Mouse (Mus musculus) C2C12 (cell line): Measurements from ENCODE around the gene Il16. TPM values are rescaled to one million over a fixed set of nuclear protein-coding genes. Genes with fewer than 3 reads are reported as not detected.

Source experiments
- H3K27me3 ChIP-seq: one replicate; pipeline ENCODE4 v1.6.1; 2011; ENCODE audit not compliant: control insufficient read depth, insufficient read depth, insufficient read length
- H3K36me3 ChIP-seq: one replicate; pipeline ENCODE4 v1.6.1; 2011; ENCODE audit not compliant: control insufficient read depth, insufficient read depth
- H3K4me3 ChIP-seq: one replicate; pipeline ENCODE4 v1.5.1; 2011; ENCODE audit warnings: mild to moderate bottlenecking, control low read depth; ENCODE audit not compliant: poor library complexity, insufficient read depth, severe bottlenecking
- H3K79me2 ChIP-seq: one replicate; pipeline ENCODE4 v1.6.1; 2011; ENCODE audit not compliant: control insufficient read depth, insufficient read depth
- H3K79me3 ChIP-seq: one replicate; pipeline ENCODE4 v1.6.1; 2011; ENCODE audit warnings: low read depth, control low read depth
- H3ac ChIP-seq: one replicate; pipeline ENCODE3; 2011; ENCODE audit warnings: low read depth; ENCODE audit not compliant: control insufficient read depth, insufficient read length
- CEBPB ChIP-seq: IDR thresholded peaks from one replicate; pipeline ENCODE4 v1.6.1; 2011; ENCODE audit warnings: low read depth, mild to moderate bottlenecking, control low read depth, moderate library complexity
- CTCF ChIP-seq: IDR thresholded peaks from one replicate; pipeline ENCODE4 v1.5.1; 2011; ENCODE audit not compliant: control insufficient read depth, insufficient read depth, insufficient read length
- FOSL1 ChIP-seq: IDR thresholded peaks from one replicate; pipeline ENCODE4 v1.8.0; 2011; ENCODE audit warnings: mild to moderate bottlenecking, low read length; ENCODE audit not compliant: poor library complexity, insufficient read depth, severe bottlenecking
- MAX ChIP-seq: IDR thresholded peaks from one replicate; pipeline ENCODE4 v1.6.1; 2011; ENCODE audit warnings: mild to moderate bottlenecking, control low read depth
- MYOD1 ChIP-seq: IDR thresholded peaks from one replicate; pipeline ENCODE4 v1.6.1; 2011; ENCODE audit warnings: low read depth; ENCODE audit not compliant: control insufficient read depth, insufficient read length
- MYOG ChIP-seq: IDR thresholded peaks from one replicate; pipeline ENCODE4 v1.6.1; 2011; ENCODE audit not compliant: control insufficient read depth, insufficient read length; ENCODE audit errors: extremely low read depth
- USF1 ChIP-seq: IDR thresholded peaks from one replicate; pipeline ENCODE4 v1.6.1; 2011; ENCODE audit warnings: low read depth, mild to moderate bottlenecking, control low read depth, moderate library complexity
- polyA plus RNA-seq: library from polyadenylated mRNA; unstranded; fragments of >200 nt; fragmentation: generic; extraction: Trizol; gene quantifications from one replicate; pipeline ENCODE4 v1.2.1, GENCODE M21; 2012; ENCODE audit warnings: missing spikeins

Gene Il16
- polyA plus RNA-seq, 1 experiment, result not detected

DNA sequence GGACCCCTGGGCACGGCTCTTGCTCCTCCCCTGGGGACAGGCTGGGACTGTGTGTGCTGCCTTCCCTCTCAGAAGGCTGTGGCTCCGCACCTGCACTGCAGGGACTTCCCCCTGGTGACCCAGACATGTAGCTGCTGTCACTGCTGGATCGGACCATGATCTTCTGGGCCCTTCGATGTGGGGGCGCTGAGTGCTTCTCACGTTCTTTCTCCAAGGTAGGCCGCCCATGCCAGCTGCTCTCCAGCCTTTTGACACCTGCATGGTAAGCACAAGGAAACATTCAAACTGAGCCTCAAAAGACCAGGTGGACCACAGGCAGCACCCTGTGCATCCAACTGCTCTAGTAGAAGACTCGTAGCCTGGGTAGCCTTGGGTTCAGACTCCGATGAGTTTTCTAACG lies 84.5 kb downstream of the Il16 start:
- H3K27me3 ChIP-seq, result no peaks in the 10 kb centered on the region
- no peak overlapping the region for H3K4me3 ChIP-seq
- H3K36me3 ChIP-seq, result no peaks in the 10 kb centered on the region
- TF ChIP-seq CTCF (no peak), FOSL1 (no peak), MAX (no peak)
- H3ac ChIP-seq, result no peak overlapping the region
- no peaks in the 10 kb centered on the region for H3K79me2 ChIP-seq
- H3K79me3 ChIP-seq, result no peaks in the 10 kb centered on the region

DNA sequence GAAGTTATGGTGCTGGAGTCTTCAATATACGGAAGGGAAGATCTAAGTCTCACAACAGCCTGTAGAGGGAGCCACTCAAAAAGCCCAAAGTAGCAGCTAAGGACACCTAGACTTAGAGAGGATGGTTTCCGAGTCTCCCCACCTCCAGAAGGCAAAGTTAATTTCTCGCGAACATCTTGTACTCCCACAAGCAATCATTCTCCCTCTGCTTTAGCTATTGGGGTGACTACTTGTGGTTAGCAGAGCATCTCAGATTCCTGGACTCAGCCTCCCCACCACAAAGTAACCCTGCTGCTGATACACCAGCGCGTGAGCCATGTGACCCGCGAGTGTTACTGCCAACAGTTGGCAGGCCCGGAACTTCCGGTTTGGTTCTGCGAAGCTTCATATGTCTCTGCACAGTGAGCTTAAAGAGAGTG lies 85.2 kb downstream of the Il16 start:
- TF ChIP-seq MYOD1, result no peak
- no peak for TF ChIP-seq CEBPB
- TF ChIP-seq USF1, result no peak
- no peak for TF ChIP-seq FOSL1
- TF ChIP-seq MAX, result no peak
- Histone ChIP-seq H3ac (no peak overlapping the region), H3K36me3 (no peaks in the 10 kb centered on the region), H3K79me3 (no peaks in the 10 kb centered on the region), H3K79me2 (no peaks in the 10 kb centered on the region), H3K4me3 (no peak overlapping the region), H3K27me3 (no peaks in the 10 kb centered on the region)

DNA sequence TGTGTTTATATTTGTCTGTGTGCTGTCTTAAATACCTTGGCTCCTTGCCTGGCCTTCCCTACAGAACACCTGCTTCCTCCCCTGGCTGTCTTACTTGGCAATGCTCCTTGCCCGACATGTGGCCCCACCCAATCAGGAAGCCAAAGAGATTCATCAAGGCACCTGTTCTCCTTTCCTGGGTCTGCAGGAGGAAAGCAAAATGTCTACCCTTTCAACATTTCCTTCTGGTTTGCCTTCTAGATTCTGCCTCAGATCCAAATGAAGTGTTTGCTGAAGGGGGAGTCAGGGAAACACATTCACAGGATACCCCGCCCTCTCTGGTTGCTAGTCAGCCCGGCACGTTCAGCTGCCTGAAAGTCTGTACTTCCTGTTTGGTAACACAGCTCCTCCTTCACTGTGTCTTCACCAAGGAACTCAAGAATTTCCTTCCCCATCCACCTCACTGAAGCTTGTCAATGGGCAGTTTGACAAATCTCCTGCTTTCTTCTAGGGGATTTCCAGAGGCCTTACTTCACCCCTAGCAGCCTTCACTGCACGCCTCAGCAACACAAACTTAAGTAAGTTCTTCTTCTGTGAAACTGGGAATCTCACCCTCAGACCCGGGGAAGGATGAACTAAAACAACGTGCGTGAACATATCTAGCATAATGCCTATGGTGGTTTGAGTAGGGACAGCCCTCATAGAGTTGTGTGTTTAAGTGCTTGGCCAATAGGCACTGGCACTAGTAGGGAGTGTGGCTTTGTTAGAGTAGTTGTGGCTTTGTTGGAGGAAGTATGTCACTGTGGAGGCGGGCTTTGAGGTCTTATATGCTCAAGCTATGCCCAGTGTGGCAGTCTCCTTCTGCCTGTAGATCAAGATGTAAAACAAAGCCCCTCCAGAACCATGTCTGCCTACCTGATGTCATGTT lies 86.1 kb downstream of the Il16 start:
- no peak for TF ChIP-seq USF1
- no peak for TF ChIP-seq MAX
- TF ChIP-seq FOSL1, result no peak
- no peak for TF ChIP-seq CTCF
- TF ChIP-seq MYOG, result no peak
- TF ChIP-seq MYOD1, result no peak
- TF ChIP-seq CEBPB, result no peak
- Histone ChIP-seq H3ac (no peak overlapping the region), H3K79me2 (no peaks in the 10 kb centered on the region), H3K4me3 (no peak overlapping the region), H3K36me3 (no peaks in the 10 kb centered on the region), H3K79me3 (no peaks in the 10 kb centered on the region), H3K27me3 (peaks cover under 1% of the 10 kb centered on the region)

DNA sequence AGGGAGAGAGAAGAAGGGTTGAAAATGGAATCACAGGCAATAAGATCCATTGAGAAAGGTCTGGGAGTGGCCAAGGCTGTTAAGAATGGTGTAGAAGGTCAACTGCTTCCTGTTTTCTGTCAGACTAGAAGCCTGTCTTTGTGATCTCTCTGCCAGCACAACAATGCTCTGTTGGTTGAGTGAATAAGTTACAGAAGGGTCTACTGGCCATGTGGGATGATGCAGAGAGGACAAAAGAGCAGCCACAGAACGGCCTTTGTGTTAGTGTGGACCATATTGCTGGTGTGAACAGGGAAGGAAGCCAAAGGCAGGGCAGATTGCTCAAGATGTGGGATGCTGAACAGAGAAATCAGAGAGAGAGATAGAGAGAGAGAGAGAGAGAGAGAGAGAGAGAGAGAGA lies 86.8 kb downstream of the Il16 start:
- H3K36me3 ChIP-seq, result no peaks in the 10 kb centered on the region
- TF ChIP-seq CTCF (no peak), MYOG (no peak), MYOD1 (no peak), MAX (no peak), USF1 (no peak), CEBPB (no peak), FOSL1 (no peak)
- no peaks in the 10 kb centered on the region for H3K79me3 ChIP-seq
- no peak overlapping the region for H3K4me3 ChIP-seq
- H3ac ChIP-seq, result no peak overlapping the region
- H3K79me2 ChIP-seq, result no peaks in the 10 kb centered on the region
- peaks cover 4% of the 10 kb centered on the region for H3K27me3 ChIP-seq

DNA sequence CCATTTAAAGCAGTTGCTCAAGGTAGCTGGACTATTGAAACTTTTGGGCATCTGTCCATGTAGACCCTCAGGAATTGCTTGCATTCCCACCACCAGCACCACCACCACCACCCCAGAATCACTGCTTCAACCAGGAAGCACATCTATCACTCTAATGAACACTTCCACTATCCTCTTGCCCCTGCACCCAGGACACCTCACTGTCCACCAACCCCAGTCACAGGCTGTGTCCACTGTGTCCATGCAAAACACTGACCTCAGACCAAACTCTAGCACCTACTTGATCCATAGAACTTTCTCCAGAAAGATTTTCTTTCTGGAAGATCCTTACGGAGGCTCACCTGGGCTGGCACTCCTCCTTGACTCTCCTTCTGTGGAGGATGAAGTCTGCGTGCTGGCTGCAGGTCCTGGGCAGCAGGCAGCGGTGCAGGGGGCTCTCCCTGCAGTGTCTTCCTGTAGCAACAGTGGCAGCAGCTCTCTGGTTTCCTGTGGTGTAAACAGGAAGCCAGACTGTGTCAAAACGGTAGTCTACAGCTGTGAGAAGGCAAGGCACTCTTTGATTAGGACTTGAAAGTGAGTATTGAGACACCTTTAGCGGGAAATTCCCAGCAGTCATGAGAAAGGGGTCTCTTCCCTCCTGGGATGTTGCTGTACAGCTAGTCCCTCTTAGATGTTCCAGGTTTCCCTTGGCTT lies 90.4 kb downstream of the Il16 start:
- H3K4me3 ChIP-seq, result no peak overlapping the region
- no peaks in the 10 kb centered on the region for H3K79me2 ChIP-seq
- H3K79me3 ChIP-seq, result no peaks in the 10 kb centered on the region
- H3K27me3 ChIP-seq, result peaks cover 4% of the 10 kb centered on the region
- no peak overlapping the region for H3ac ChIP-seq
- no peaks in the 10 kb centered on the region for H3K36me3 ChIP-seq
- no peak for TF ChIP-seq CTCF
- TF ChIP-seq MYOD1, result no peak
- TF ChIP-seq MAX, result no peak
- TF ChIP-seq MYOG, result no peak
- TF ChIP-seq FOSL1, result no peak
- TF ChIP-seq CEBPB, result no peak
- no peak for TF ChIP-seq USF1

DNA sequence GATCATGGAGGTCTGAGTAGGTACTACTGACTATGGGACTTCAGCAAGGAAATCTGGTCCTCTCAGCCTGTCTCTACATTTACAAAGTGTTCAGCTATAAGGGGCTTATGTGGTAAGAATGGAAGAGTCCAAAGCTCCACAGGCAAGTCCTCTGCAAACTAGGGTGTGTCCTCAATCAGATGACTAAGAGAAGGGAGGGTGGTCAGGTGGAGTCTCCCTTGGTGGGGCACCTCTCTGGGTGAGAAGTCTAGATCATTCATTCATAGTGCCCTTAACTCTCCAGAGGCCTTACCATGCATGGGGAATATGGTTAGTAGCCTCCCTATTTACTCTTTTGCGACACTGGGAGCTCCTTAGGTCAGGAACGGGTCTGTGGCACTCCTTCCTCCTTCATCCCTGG lies 91.3 kb downstream of the Il16 start:
- TF ChIP-seq CTCF (no peak), MAX (no peak), MYOD1 (no peak), CEBPB (no peak), FOSL1 (no peak), USF1 (no peak), MYOG (no peak)
- Histone ChIP-seq H3K79me2 (no peaks in the 10 kb centered on the region), H3K79me3 (no peaks in the 10 kb centered on the region), H3ac (no peak overlapping the region), H3K36me3 (no peaks in the 10 kb centered on the region), H3K27me3 (peaks cover 4% of the 10 kb centered on the region), H3K4me3 (no peak overlapping the region)
